Mouse (Mus musculus) neural tube, embryonic 15.5 days (tissue): Measurements from ENCODE around the gene Fbrsl1. TPM values are rescaled to one million over a fixed set of nuclear protein-coding genes. Genes with fewer than 3 reads are reported as not detected.

Source experiments
- ATAC-seq: fragments of 200-750 bp; cut with Nextera tagmentation; 2 replicates; pipeline ENCODE4 v1.8.0; 2017; ENCODE audit warnings: mild to moderate bottlenecking, moderate TSS enrichment, moderate library complexity; ENCODE audit not compliant: low FRiP score
- H3K27ac ChIP-seq: fragments of 300-500 bp; sonication (generic); replicated peaks from 2 replicates; pipeline ENCODE4 v1.5.1; 2015; ENCODE audit warnings: mild to moderate bottlenecking, inconsistent platforms
- H3K27me3 ChIP-seq: fragments of 300-500 bp; sonication (generic); replicated peaks from 2 replicates; pipeline ENCODE4 v1.6.1; 2015; ENCODE audit warnings: inconsistent platforms
- H3K36me3 ChIP-seq: fragments of 300-500 bp; sonication (generic); 2 replicates; pipeline ENCODE4 v1.6.1; 2015; ENCODE audit warnings: inconsistent platforms
- H3K4me1 ChIP-seq: fragments of 300-500 bp; sonication (generic); 2 replicates; pipeline ENCODE4 v1.6.1; 2015; ENCODE audit warnings: inconsistent platforms
- H3K4me2 ChIP-seq: fragments of 300-500 bp; sonication (generic); 2 replicates; pipeline ENCODE4 v1.6.1; 2015; ENCODE audit warnings: inconsistent platforms, mild to moderate bottlenecking, moderate library complexity
- H3K4me3 ChIP-seq: fragments of 300-500 bp; sonication (generic); replicated peaks from 2 replicates; pipeline ENCODE4 v1.5.1; 2015; ENCODE audit warnings: mild to moderate bottlenecking, inconsistent platforms
- H3K9ac ChIP-seq: fragments of 300-500 bp; sonication (generic); replicated peaks from 2 replicates; pipeline ENCODE4 v1.6.1; 2015; ENCODE audit warnings: mild to moderate bottlenecking, inconsistent platforms
- H3K9me3 ChIP-seq: fragments of 300-500 bp; sonication (generic); replicated peaks from 2 replicates; pipeline ENCODE4 v1.6.1; 2016; ENCODE audit warnings: inconsistent platforms
- WGBS: fragments of 180-500 bp; shearing (Covaris S2); methylation state at CpG from one replicate; pipeline ENCODE4 v1.1.7; 2015; ENCODE audit warnings: mixed read lengths; 5-methylcytosine and 5-hydroxymethylcytosine counted together
- polyA plus RNA-seq: library from polyadenylated mRNA; unstranded; fragments of >200 nt; fragmentation: Nextera tagmentation; extraction: Ambion mirVana; gene quantifications from 2 replicates; pipeline ENCODE4 v1.2.1, GENCODE M21; 2015

Gene Fbrsl1
- 16.7 and 19.7 TPM in 2 replicates for polyA plus RNA-seq

DNA sequence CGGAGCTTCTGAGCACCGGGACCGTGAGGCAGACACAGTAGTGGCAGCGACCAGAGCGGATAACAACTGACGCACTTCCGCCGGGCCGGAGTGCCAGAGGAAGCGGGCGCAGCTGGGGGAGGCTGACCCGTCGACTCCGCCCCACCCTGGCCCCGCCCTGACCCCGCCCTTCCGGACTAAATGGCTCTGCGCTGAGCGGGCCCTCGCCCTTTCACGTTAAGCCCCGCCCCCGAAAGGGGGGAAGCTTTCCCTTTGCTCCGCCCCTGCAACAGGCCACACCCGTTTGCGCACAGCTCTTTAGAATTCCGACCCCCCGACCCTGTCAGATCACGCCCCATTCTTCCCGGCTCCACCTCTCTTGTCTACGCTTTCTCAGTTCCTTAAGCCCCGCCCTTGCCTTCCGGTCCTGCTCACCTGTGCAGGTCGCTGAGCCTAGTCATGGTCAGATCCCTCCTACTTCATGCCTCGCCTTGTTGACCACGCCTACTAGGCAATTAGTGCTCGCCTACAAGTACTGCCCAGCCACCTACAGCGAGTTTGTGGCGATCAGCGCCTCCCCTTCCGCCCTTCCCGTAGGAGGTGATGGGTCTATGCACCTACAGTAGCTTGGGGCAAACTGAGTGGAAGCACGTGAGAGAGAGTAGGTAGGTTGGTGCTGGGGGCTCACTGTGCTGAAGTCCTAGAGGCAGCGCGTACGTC is at the start of gene Fbrsl1:
Gene Fbrsl1, minus strand, starts transcription at position 68 of the 699 bp plus-strand sequence.
- Histone ChIP-seq H3K9me3 (no peaks in the 10 kb centered on the region), H3K36me3 (no peaks in the 10 kb centered on the region), H3K4me2 (peak within 1 kb of the TSS; percentile 83), H3K4me1 (peaks cover 31% of the 10 kb centered on the region), H3K27ac (peak within 1 kb of the TSS; percentile 66), H3K4me3 (peak within 1 kb of the TSS; percentile 68), H3K9ac (peak within 1 kb of the TSS; percentile 80), H3K27me3 (no peaks in the 10 kb centered on the region)
- WGBS = 1% methylated on average over 43 of the region's 46 CpGs
- peak; percentile 97 for ATAC-seq

DNA sequence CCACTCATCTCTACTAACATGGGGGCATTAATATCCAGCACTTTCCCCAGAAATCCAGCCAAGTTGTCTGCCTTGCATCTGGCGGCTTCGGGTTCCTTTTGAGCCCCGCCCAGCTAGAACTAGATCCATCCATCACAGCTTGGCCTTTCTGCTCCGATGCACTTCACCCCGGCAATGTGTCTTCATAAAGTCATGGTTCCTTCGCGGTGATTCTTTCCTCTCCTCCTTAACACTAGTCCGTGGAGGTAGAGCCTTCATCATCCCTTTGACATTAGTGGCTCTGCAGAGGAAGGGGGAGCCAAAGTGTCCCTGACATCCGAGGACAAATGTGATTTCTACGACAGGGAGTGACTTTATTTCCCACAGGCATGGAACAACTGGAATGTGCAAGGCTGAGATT is 49.8 kb upstream of the Fbrsl1 start:
- 19% methylated on average over 10 of the region's 10 CpGs for WGBS
- Histone ChIP-seq H3K4me3 (no peak overlapping the region), H3K9ac (no peak overlapping the region)

DNA sequence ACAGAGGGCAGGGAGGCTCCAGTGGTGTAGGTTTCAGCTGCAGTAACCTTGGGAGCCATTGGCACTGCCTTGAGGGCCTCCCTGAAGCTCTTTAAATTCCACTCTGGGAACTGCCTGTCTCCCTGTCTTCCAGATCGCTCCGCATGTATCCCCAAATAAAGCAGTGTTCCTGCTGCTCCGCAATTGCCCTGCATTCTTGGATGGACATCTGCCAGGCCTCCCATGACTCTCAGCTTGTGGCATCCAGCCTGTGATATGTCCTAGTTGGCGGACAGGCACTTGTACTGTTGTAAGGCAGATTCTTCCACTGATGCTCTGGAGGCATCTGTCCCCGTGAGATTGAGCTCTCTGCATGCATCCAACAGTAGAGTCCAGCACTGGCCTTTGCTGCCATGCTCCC is 49.3 kb upstream of the Fbrsl1 start:
- Histone ChIP-seq H3K36me3 (no peaks in the 10 kb centered on the region), H3K9me3 (no peaks in the 10 kb centered on the region), H3K27me3 (no peaks in the 10 kb centered on the region), H3K4me2 (no peak overlapping the region), H3K4me3 (no peak overlapping the region), H3K27ac (no peak overlapping the region), H3K9ac (no peak overlapping the region), H3K4me1 (peaks cover 18% of the 10 kb centered on the region; the same call in 1 of the 2 replicates)
- no peak for ATAC-seq
- WGBS = 61% methylated on average over 5 of the region's 5 CpGs

More for the DNA sequence above, 49.8 kb upstream of the Fbrsl1 start:
- Histone ChIP-seq H3K36me3 (no peaks in the 10 kb centered on the region), H3K4me2 (no peak overlapping the region), H3K9me3 (no peaks in the 10 kb centered on the region), H3K27me3 (no peaks in the 10 kb centered on the region), H3K27ac (no peak overlapping the region), H3K4me1 (peaks cover 18% of the 10 kb centered on the region; the same call in 1 of the 2 replicates)
- no peak for ATAC-seq

DNA sequence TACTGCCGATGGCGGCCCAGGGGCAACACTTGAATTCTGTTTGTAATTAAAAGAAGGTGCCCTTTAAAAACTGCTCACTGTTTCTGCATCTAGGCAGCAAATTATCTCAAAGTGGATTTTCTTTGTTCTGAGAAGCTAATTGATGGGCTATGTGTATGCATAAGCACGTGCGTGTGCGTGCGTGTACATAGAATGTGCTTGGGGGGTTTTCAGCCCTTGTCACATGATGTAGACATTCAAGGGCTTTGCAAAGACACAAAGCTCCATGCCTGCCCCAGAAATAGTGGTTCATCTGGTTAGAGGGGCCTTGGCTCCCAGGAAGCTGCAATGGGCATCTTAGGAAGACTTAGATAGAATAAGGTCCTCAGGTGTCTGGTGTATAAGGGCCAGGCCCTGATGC is 46.7 kb upstream of the Fbrsl1 start:
- no peak overlapping the region for H3K4me3 ChIP-seq
- H3K4me1 ChIP-seq = peaks cover 18% of the 10 kb centered on the region; the same call in 1 of the 2 replicates
- H3K27me3 ChIP-seq = no peaks in the 10 kb centered on the region
- H3K9ac ChIP-seq = no peak overlapping the region
- 77% methylated on average over 6 of the region's 6 CpGs for WGBS
- no peak for ATAC-seq
- no peaks in the 10 kb centered on the region for H3K9me3 ChIP-seq
- no peaks in the 10 kb centered on the region for H3K36me3 ChIP-seq
- H3K4me2 ChIP-seq = no peak overlapping the region
- 0 out of 2 replicates have a peak overlapping the region, but pooled peaks have one; percentile 48 for H3K27ac ChIP-seq

DNA sequence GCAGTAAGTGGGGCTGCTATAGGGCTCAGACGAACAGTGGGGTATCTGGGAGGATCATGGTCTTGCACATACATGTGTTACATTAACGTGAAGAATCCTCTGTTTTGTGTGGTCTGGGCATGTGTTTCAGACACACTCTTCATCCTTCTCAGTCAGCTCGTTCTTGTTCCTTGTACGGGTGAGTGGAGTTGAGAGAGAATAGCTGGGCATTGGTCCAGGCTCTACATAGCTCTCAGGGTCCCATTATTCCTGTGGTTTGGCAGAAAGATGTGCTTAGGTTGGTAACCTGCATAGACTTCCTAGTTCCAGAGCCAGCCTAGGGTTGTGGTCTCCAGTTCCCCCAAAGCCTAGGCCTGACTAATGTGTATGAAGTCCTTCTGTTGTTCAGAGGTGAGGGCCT is 46.1 kb upstream of the Fbrsl1 start:
- Histone ChIP-seq H3K4me1 (peaks cover 18% of the 10 kb centered on the region; the same call in 1 of the 2 replicates), H3K4me3 (no peak overlapping the region), H3K9ac (no peak overlapping the region), H3K27me3 (no peaks in the 10 kb centered on the region), H3K9me3 (no peaks in the 10 kb centered on the region), H3K36me3 (no peaks in the 10 kb centered on the region), H3K27ac (0 out of 2 replicates have a peak overlapping the region, but pooled peaks have one; percentile 48), H3K4me2 (no peak overlapping the region)
- 45% methylated on average over 4 of the region's 4 CpGs for WGBS
- peak; percentile 29; the same call in 1 of the 2 replicates for ATAC-seq

DNA sequence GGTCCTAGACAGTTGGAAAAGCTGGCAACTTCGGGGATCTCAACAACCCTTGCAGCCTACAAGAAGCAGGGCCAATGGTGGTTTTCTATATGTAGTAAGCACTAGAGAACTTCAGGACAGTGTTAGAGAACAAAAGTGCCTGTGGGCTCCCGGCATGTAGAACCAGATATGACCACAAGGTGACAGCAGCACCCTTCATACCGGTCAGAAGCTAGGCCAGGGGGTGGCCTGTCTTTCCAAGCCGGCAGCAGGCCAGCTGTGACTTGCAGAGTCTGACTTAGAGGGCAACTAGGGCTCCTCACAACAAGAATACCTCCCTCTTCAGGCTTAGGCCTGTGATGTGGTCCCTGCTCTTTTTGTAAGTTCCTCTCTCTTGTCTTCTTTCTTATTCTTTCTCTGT is 45.5 kb upstream of the Fbrsl1 start:
- Histone ChIP-seq H3K27ac (0 out of 2 replicates have a peak overlapping the region, but pooled peaks have one; percentile 1), H3K9ac (no peak overlapping the region), H3K27me3 (no peaks in the 10 kb centered on the region), H3K36me3 (no peaks in the 10 kb centered on the region), H3K4me1 (peaks cover 18% of the 10 kb centered on the region; the same call in 1 of the 2 replicates), H3K9me3 (no peaks in the 10 kb centered on the region), H3K4me3 (no peak overlapping the region), H3K4me2 (peak overlapping the region; percentile 11; the same call in 1 of the 2 replicates)
- ATAC-seq = peak; percentile 89
- 5% methylated on average over 4 of the region's 4 CpGs for WGBS

DNA sequence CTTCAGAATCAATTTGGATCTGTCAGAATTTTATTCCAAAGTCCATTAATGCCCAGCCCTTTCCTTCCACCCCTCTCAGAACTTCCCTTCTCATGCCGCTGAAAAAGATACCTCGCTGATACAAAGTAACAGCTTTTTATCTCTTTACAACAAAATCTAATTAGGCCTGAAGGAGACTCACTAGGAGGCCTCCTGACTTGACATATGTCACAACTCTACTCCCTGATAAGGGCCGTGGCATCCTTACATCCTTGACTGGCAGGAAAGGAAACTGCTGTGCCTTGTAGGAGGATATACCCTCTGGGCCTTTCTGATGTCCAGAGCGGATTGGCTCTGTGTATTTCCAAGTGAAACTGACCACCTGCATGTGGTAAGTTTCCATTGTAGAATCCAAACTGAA is 41.3 kb upstream of the Fbrsl1 start:
- H3K4me3 ChIP-seq = no peak overlapping the region
- no peaks in the 10 kb centered on the region for H3K36me3 ChIP-seq
- no peak overlapping the region for H3K4me2 ChIP-seq
- peaks cover 20% of the 10 kb centered on the region for H3K4me1 ChIP-seq
- no peak overlapping the region for H3K27ac ChIP-seq
- 61% methylated on average over 4 of the region's 4 CpGs for WGBS
- H3K27me3 ChIP-seq = no peaks in the 10 kb centered on the region
- H3K9ac ChIP-seq = no peak overlapping the region
- H3K9me3 ChIP-seq = no peaks in the 10 kb centered on the region
- ATAC-seq = no peak

DNA sequence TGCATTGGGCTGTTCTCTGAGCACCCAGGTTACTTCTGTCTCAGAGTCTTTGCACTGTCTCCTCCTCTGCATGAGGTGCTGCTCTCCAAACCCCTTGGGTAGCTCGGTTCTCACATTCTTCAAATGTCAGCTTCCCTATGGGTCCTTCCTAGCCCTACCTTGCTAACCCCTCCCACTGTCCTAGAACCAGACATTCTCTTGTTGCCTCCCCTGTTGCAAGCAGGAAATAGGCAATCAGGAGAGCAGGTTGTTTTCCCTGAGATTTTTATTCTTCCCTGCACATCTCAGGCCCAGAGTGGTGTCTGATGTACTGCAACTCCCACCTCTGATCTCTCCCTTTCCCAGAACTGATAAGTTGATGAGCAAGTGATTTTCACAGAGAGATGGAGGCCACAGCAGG is 39.6 kb upstream of the Fbrsl1 start:
- no peak for ATAC-seq
- no peaks in the 10 kb centered on the region for H3K27me3 ChIP-seq
- H3K9me3 ChIP-seq = no peaks in the 10 kb centered on the region
- H3K4me3 ChIP-seq = no peak overlapping the region
- H3K4me2 ChIP-seq = no peak overlapping the region
- H3K9ac ChIP-seq = no peak overlapping the region
- WGBS = 60% methylated on average over 1 of the region's 1 CpGs
- no peaks in the 10 kb centered on the region for H3K36me3 ChIP-seq
- no peak overlapping the region for H3K27ac ChIP-seq
- H3K4me1 ChIP-seq = peaks cover 12% of the 10 kb centered on the region

DNA sequence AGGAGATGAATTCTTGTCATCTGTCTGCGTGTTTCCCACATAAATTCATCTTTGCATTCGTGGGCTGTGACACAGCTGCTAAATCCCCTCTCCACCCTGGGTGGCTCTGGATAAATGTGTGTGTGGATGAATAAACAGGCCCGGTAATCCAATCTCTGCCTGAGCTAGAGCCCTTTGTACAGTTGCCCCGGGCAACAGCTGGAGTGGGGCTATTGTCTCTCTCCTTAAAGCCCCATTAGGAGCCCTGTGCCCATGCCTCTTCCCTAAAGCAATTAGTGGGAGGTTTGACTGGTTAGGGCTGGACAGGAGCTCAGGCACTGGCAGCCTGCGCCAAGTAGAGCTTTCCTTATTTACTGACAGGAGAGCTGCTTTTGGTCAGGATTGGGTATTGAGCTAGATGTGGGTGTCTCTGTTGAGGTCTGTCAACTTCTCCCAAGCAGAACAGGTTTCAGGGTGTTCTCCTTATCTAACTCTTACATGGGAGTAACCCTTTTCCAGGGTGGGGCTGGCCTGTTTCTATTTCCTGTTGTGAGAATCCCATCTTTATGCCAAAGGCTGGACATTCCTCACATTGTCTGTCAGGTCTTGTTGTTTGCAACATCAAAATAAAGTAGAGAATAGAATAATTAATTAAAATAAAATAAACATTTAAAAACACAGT is 38.5 kb upstream of the Fbrsl1 start:
- ATAC-seq = peak; percentile 69; the same call in 1 of the 2 replicates
- H3K27ac ChIP-seq = peak overlapping the region; percentile 7; the same call in 1 of the 2 replicates
- 12% methylated on average over 5 of the region's 5 CpGs for WGBS
- peaks cover 12% of the 10 kb centered on the region for H3K4me1 ChIP-seq
- H3K4me2 ChIP-seq = no peak overlapping the region
- H3K9ac ChIP-seq = no peak overlapping the region
- H3K36me3 ChIP-seq = no peaks in the 10 kb centered on the region
- H3K4me3 ChIP-seq = no peak overlapping the region
- no peaks in the 10 kb centered on the region for H3K9me3 ChIP-seq
- no peaks in the 10 kb centered on the region for H3K27me3 ChIP-seq

DNA sequence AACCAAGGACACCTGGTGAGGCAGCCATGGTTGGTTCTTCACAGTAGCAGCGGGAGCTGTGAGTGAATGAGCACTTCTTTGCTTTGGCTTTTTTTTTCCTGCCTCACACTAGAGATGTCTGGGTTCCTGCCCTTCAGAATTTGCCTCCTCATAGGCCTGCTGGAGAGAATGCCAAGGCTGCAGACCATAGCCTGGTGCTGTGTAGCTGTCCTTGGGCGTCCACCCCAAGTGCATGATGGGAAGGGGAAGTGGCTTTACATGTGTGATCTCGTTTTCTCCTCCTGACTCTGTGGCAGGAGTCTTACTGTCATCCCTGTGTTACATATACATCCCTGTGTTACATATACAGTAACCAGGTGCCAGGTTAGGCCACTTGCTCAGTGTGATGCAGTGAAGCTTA is 36.4 kb upstream of the Fbrsl1 start:
- H3K4me1 ChIP-seq = peaks cover 12% of the 10 kb centered on the region
- H3K4me3 ChIP-seq = no peak overlapping the region
- H3K27ac ChIP-seq = no peak overlapping the region
- H3K9ac ChIP-seq = no peak overlapping the region
- no peaks in the 10 kb centered on the region for H3K36me3 ChIP-seq
- WGBS = 92% methylated on average over 3 of the region's 3 CpGs
- ATAC-seq = no peak
- H3K27me3 ChIP-seq = peaks cover 11% of the 10 kb centered on the region
- H3K9me3 ChIP-seq = no peaks in the 10 kb centered on the region
- H3K4me2 ChIP-seq = no peak overlapping the region

DNA sequence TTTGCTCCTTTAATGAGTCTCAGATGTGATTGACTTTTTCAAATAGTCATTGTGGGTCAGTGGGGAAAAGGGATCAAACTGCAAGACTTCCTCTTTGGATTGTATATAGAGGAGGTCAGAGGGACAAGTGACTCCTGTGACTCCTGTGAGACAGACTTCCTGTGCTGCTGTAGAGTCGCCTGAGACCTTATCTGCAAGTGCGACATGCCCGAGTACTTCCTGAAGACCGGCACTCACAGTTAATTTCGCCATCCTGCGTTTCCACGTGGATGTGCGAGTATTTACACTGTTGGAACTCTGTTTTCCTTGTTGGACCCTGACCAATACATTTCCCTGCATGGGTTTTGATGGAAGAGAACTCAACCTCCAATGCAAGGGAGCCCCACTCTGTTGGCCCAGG is 30.9 kb upstream of the Fbrsl1 start:
- H3K4me1 ChIP-seq = no peaks in the 10 kb centered on the region
- no peak for ATAC-seq

DNA sequence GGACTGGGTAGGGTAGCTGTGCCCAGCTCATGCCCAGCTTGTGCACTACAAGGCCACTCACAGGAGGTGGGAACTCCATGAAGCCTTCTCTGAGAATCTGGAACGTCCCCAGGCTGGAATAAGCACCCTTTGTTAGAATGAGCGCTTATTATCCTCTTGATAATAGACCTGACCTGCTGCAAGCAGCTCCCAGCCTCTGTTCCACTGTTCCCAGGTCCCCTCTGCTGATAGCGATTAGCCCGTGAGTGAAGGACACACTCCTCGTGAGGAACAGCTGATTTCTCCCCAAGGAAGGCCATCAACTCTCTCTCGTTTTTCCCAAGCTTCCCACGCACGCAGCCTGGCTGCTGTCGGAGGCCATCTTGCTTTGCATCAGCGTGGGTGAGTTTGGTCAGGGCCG is 25.9 kb upstream of the Fbrsl1 start:
- Histone ChIP-seq H3K4me3 (no peak overlapping the region), H3K9me3 (no peaks in the 10 kb centered on the region), H3K27ac (no peak overlapping the region), H3K27me3 (no peaks in the 10 kb centered on the region), H3K9ac (no peak overlapping the region), H3K36me3 (no peaks in the 10 kb centered on the region), H3K4me2 (no peak overlapping the region), H3K4me1 (peaks cover 11% of the 10 kb centered on the region)
- WGBS = 66% methylated on average over 11 of the region's 11 CpGs
- ATAC-seq = no peak

More for the DNA sequence above, 30.9 kb upstream of the Fbrsl1 start:
- Histone ChIP-seq H3K9me3 (no peaks in the 10 kb centered on the region), H3K27me3 (peaks cover 12% of the 10 kb centered on the region), H3K4me3 (no peak overlapping the region), H3K9ac (no peak overlapping the region), H3K36me3 (no peaks in the 10 kb centered on the region), H3K27ac (no peak overlapping the region), H3K4me2 (no peak overlapping the region)
- WGBS = 82% methylated on average over 8 of the region's 8 CpGs
